Mouse (Mus musculus): ENCODE measurements around the gene Acot6.
A peak's percentile ranks its signal among the peaks of the same experiment; 100 is the strongest.

DNA sequence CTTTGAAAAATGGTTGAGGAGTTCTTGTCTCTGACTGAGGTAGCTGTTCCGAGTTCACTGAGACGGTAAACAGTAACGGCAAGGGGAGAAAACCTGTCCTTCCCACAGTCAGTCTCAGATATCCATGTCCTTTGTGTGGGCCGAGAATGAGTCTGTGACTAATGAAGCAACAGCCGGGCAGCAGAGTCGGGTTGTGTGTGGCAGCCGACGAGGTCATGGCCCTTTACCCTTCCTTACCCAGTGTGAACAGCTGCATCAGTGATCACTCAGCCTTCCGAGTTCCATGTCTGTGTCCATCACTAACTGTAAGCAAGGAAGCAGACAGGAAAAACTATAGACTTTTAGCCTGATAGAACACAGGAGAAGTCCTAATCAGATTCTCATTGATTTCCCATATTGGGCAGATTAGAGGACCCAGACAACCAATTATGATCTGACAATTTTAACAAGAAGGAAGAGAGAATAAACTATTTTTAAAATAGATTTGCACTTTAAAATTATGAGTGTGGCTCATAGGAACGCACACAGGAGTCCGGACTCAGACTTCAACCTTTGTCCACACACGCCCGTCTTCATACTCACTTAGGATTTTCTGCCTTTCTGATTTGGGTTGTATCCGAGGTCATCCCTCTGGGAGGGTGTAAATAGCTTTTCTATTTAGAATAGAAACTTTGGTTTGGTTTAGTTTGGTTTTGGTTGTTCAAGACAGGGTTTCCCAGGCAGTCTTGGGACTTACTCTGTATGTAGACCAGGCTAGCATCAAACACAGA, 42.0 kb downstream of the Acot6 start:
- TF ChIP-seq CTCF (IDR thresholded peaks at IDR 0.05; ENCODE audit: control insufficient read depth, insufficient read depth, insufficient read length) (no peak), MAX (IDR thresholded peaks at IDR 0.05) (no peak), MYOD1 (IDR thresholded peaks at IDR 0.05; ENCODE audit: control insufficient read depth, insufficient read length, low read depth) (peak; percentile 93), MYOG (IDR thresholded peaks at IDR 0.05; ENCODE audit: control insufficient read depth, extremely low read depth, insufficient read length) (no peak)
